Mouse (Mus musculus) heart, adult 8-10 months (tissue): ENCODE results near the gene Gstm2. TPM values are rescaled to one million over a fixed set of nuclear protein-coding genes. Genes with fewer than 3 reads are reported as not detected.

Source experiments
- DNase-seq: peaks from one replicate; pipeline ENCODE4 v3.0.0; 2022; ENCODE audit warnings: low spot score
- total RNA-seq, 4 experiments: library from RNA; stranded (reverse); gene quantifications; 2 replicates each; pipeline ENCODE4 v1.2.4; 2022

Gstm2 gene
- total RNA-seq, 4 experiments from 2014 or later = 237 to 300 (median 263) TPM

DNA sequence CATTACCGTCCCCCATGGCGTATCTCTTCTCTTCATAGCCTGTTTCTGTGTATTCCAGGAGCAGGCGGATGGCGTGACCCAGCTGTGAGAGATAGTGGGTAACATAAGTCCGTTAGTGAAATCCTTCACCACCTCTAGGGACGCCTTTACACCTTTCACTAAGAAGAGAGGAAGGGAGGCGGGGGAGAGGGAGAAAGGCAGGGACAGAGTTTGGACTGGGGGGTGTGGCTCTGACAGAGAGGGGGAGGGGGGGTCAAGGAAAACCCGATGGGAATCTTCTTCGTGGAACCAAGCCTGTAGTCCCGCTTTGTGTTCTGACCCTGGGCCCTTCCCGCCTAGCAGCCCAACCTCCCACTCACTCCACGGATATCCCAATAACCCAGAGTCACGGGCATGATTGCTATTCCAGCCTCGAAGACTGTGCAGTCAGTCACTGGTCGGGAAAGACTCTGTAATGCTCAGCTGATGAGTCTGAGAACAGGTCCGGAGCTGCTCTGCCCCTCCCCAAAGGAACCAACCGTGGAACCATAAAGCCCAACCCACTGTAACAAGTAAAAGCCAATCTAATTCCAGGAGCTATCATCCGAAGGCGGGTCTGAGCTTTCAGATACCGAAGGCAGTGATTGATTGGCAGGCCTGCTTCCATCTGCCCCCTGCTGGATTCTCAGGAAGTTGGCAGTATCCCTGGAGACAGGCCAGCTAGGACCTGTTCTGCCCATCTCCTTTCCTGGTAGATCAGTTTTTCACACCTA, 42.8 kb downstream of the Gstm2 start, which contains the start of gene Gstm6:
Gene Gstm6 (minus strand): TSS at position 511 of the 752 bp plus-strand sequence.
- DNase-seq = no peak

DNA sequence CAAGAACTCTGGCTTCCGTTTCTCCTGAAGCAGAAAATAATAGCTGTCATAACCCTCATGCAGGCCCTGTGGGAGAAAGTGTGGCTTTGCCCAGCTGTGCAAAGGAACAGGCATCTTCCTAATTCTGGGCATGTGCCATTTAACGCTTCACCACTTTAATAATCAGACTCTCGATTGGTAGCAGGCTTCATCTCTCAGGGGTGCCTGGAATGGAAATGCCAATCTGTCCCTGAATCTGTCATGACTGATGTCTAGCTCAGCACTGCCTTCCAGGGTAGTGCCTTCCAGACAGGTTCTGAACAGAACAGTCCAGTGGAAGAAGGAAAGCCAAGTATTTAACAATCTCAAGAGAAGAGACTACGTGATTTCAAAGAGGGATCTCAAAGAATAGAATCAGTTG, 45.0 kb downstream of the Gstm2 start:
- DNase-seq = no peak

GRCm38 (mm10) chr3:107940524-107940923, 45.7 kb downstream of the Gstm2 start:
- DNase-seq = no peak

- no peak for DNase-seq
Observed at GRCm38 (mm10) chr3:107939830-107940229, 46.4 kb downstream of the Gstm2 start.

- peak; percentile 86 for DNase-seq
Observed at GRCm38 (mm10) chr3:107939403-107939802, 46.9 kb downstream of the Gstm2 start.

DNA sequence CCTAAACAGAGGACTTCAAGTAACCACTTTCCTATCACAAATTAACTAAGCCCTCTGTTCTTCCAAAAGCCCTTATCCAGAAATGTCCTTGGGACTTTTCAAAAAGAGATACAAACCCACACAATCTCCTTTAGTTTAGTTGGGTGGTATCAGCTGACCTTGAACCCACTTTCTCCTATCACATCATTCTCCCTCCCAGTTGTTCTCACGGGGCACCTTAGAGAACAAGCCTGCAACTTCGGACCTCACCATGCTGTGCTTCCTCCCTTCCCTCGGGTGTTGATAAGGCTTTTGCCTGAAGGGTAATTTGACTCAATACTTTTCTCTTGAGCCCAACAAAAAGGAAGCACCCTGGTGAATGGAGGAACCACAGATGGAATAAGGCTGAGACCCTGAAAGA, 50.4 kb downstream of the Gstm2 start:
- DNase-seq = no peak

- no peak for DNase-seq
Observed at GRCm38 (mm10) chr3:107935268-107935667, 51.0 kb downstream of the Gstm2 start.

- no peak for DNase-seq
Observed at GRCm38 (mm10) chr3:107932128-107932527, 54.1 kb downstream of the Gstm2 start.

Other genes with a start within 250 kb of the Gstm2 start
- 10 to 100 TPM; 43.5 to 56.6 (median 51.5) TPM for gene Csf1, start 226.0 kb downstream of the Gstm2 start, total RNA-seq
- not detected for gene Eps8l3, start 109.2 kb downstream of the Gstm2 start, total RNA-seq
- gene Gstm5, start 90.6 kb downstream of the Gstm2 start, total RNA-seq = 10 to 100 TPM; 48.4 to 59.4 (median 52.4) TPM
- gene Gstm7, start 54.6 kb downstream of the Gstm2 start, total RNA-seq = 100 to 1,000 TPM in 1 of 4 experiments, 10 to 100 TPM in 3; 87.6 to 100 (median 91.6) TPM
- 1 to 10 TPM; 3.4 to 6.0 (median 5.0) TPM for gene Gstm6, start 42.7 kb downstream of the Gstm2 start, total RNA-seq
- gene Gstm3, start 17.2 kb downstream of the Gstm2 start, total RNA-seq = not detected
- 100 to 1,000 TPM; 385 to 498 (median 396) TPM for gene Gstm1, start 31.5 kb upstream of the Gstm2 start, total RNA-seq
- 10 to 100 TPM; 12.6 to 14.4 (median 13.3) TPM for gene Gstm4, start 58.4 kb upstream of the Gstm2 start, total RNA-seq
- 1 to 10 TPM; 3.9 to 5.2 (median 4.7) TPM for gene Ampd2, start 100.2 kb upstream of the Gstm2 start, total RNA-seq
- gene Gnat2, start 106.3 kb upstream of the Gstm2 start, total RNA-seq = under 1 TPM in 2 of 4 experiments, not detected in 2; 0.28 to 0.47 TPM
- gene Gnai3, start 159.7 kb upstream of the Gstm2 start, total RNA-seq = 10 to 100 TPM; 12.7 to 15.9 (median 13.0) TPM
- gene Gpr61, start 168.4 kb upstream of the Gstm2 start, total RNA-seq = not detected
- gene Amigo1, start 199.9 kb upstream of the Gstm2 start, total RNA-seq = 10 to 100 TPM; 17.2 to 18.9 (median 18.1) TPM
- gene Cyb561d1, start 214.8 kb upstream of the Gstm2 start, total RNA-seq = 1 to 10 TPM; 5.4 to 8.3 (median 6.5) TPM
- gene Atxn7l2, start 224.5 kb upstream of the Gstm2 start, total RNA-seq = 1 to 10 TPM; 1.7 to 2.7 (median 2.3) TPM
- 1 to 10 TPM; 1.3 to 2.4 (median 2.1) TPM for gene Sypl2, start 240.2 kb upstream of the Gstm2 start, total RNA-seq